Mouse (Mus musculus): ENCODE measurements around the gene Wdr54.

DNA sequence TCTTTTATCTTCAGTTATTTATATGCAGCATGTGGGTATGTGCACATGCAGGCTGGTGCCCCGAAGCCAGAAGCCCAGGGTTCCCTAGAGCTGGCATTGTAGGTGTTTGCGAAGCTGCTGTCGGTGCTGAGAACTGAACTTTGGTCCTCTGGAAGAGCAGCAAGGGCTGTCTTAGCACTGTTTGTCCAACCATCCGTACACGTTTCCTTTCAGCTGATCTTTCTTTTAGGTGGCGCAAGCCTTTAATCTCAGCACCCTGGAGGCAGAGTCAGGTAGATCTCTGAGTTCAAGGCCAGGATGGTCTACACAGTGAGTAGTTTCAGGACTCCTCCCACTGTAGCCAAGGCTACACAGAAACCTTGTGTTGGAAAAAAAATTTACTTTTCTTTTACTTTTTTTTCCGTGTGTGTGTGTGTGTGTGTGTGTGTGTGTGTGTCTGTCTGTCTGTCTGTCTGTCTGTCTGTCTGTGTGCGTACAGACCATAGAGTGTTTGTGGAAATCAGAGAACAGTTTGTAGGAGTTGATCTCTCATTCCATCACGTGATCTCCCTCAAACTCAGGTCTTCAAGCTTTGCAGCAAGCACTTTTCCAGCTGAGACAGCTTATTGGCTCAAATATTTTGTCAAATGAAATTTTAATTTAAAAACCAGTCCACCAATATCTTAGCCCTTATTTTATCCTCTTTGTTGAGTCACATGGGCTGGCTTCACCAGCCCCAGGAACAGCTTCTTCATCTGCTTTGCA lies 23.8 kb downstream of the Wdr54 start:
- TF ChIP-seq POLR2A (IDR thresholded peaks at IDR 0.05; ENCODE audit: borderline replicate concordance, extremely low read depth, insufficient read depth, insufficient read length, poor library complexity, severe bottlenecking) (no peak), CTCF (IDR thresholded peaks at IDR 0.05; ENCODE audit: borderline replicate concordance, extremely low read depth, insufficient read depth, insufficient read length) (no peak)
